Mouse (Mus musculus) kidney, adult 10 weeks (tissue): ENCODE results near the gene Glis2. TPM values are rescaled to one million over a fixed set of nuclear protein-coding genes. Genes with fewer than 3 reads are reported as not detected.

Experiments used
- polyA plus RNA-seq: library from polyadenylated mRNA; stranded (reverse); fragments of 350-450 nt; fragmentation: Illumina TruSeq; extraction: RNeasy Lipid Tissue Mini Kit (QIAGEN cat#74804); gene quantifications from one replicate; pipeline ENCODE4 v1.2.3, GENCODE M21; 2014; ENCODE audit warnings: low read depth, low replicate concordance

Gene Glis2
- 11.6 TPM for polyA plus RNA-seq

DNA sequence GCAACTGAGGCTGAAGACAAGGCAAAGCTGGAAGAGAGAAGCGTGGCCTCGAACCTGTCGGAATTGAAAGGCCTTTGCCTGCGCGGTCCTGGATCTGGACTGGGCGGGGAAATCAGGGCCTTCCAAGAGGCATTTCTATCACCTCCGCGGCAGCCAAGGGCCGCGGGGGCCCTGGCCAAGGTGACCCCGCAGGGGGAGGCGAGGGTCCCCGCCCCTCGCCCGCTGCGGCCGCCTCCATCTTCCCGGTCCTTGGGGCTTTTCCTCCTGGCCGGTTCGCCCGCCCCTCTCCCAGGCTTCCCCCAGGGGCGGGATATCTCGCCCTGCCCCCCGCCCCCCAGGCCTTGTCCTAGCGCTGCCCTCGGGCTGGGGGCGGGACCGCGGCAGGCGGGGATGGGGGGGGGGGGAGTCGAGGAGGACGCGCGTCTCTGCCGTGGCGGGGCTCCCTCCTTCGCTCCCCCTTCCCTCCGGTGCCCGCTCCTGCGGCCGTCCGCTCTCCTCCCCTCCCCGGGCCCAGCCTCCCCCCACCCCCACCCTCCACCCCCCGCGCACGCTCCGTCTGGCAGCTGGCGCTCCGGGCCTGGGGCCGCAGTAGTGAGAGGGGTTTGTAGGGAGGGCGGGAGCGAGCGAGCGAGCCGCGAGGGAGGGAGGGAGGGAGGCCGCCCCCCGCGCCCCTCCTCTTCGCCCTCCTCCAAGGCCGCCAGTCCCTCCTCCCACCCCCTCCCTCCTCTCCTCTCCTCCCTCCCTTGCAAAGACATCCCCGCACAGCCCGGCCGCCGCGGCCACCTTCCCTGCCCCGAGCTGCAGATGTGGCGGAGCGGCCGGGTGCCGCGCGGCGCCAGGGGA is at the start of gene Glis2:
Gene Glis2, plus strand, starts transcription at position 743 of the 843 bp plus-strand sequence.

DNA sequence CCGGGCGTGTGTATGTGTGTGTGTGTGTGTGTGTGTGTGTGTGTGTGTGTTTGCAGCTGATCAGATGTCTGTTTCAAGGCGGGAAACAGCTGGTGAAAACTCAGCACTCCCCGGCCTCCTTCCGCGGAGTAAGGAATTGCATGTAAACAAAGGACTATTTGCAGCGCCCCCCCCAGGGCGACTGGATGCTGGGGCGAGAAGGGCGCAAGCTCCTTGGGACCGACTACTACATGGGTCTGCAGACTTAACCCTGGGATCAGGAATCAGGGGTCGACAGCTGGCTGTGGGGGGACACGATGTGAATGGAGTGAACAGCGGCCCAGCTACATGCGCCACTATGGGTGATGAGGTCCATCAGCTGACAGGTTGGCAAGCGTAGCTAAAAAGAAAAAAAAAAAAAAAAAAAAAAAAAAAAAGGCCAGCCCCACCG is 34.8 kb upstream of the Glis2 start, which contains the start of gene Tfap4:
Gene Tfap4, minus strand, starts transcription at position 140 of the 430 bp plus-strand sequence.

GRCm38 (mm10) chr16:4624481-4625110 is 30.1 kb downstream of the Glis2 start, which contains the start of gene Pam16:
TSS of gene Pam16 (minus strand) at chr16:4624988.

GRCm38 (mm10) chr16:4639831-4640237 is 45.3 kb downstream of the Glis2 start, which contains the start of the genes Vasn and Dnaja3:
TSS of gene Vasn (plus strand) at chr16:4639941.
TSS of gene Dnaja3 (plus strand) at chr16:4639989.

Other genes starting within 250 kb of the Glis2 start
- 1.7 TPM for gene Adcy9, start 174.2 kb upstream of the Glis2 start, polyA plus RNA-seq
- 4.9 TPM for gene Srl, start 52.9 kb upstream of the Glis2 start, polyA plus RNA-seq
- gene Tfap4, start 34.9 kb upstream of the Glis2 start, polyA plus RNA-seq = 0.93 TPM
- gene Pam16, start 30.3 kb downstream of the Glis2 start, polyA plus RNA-seq = 21.6 TPM
- gene Vasn, start 45.2 kb downstream of the Glis2 start, polyA plus RNA-seq = 2.0 TPM
- gene Dnaja3, start 45.3 kb downstream of the Glis2 start, polyA plus RNA-seq = 57.5 TPM
- 0.93 TPM for gene Coro7, start 85.1 kb downstream of the Glis2 start, polyA plus RNA-seq
- gene Nmral1, start 124.6 kb downstream of the Glis2 start, polyA plus RNA-seq = not detected
- 79.2 TPM for gene Hmox2, start 131.6 kb downstream of the Glis2 start, polyA plus RNA-seq
- gene Cdip1, start 195.6 kb downstream of the Glis2 start, polyA plus RNA-seq = 36.3 TPM
- not detected for gene 4930562C15Rik, start 240.7 kb downstream of the Glis2 start, polyA plus RNA-seq